Mouse (Mus musculus): ENCODE results near the gene Ptprd.

DNA sequence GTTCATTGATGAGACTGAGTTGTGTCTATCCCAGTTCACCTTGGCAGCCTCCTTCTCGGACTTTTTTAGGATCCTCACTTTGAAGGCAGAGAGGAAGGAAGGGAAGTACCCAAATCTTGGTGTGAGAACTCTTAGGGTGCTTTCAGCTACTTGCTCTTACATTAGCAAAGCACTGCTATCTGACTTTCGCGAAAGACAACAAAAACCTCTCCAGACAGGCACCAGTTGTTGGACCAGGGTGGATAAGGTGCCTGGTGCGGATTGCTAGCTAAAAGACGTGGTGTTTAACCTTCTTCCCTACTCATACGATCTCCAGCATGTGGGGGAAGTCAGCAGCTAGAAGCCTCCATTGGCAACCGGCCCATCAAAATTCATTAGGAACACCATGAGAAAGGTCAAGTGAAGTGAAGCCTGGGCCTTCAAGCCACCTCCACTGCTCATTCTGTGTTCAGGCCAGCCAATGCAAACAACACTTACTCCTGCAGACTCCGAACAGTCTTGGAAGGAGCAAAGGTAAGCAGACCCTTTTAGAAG is 1760.7 kb downstream of the Ptprd start:
- TF ChIP-seq CTCF (IDR thresholded peaks at IDR 0.05; ENCODE audit: low read depth): no peak
- no peak for TF ChIP-seq EP300 (IDR thresholded peaks at IDR 0.05; ENCODE audit: low read depth)
